Mouse (Mus musculus): ENCODE measurements around the gene Wdr45.

DNA sequence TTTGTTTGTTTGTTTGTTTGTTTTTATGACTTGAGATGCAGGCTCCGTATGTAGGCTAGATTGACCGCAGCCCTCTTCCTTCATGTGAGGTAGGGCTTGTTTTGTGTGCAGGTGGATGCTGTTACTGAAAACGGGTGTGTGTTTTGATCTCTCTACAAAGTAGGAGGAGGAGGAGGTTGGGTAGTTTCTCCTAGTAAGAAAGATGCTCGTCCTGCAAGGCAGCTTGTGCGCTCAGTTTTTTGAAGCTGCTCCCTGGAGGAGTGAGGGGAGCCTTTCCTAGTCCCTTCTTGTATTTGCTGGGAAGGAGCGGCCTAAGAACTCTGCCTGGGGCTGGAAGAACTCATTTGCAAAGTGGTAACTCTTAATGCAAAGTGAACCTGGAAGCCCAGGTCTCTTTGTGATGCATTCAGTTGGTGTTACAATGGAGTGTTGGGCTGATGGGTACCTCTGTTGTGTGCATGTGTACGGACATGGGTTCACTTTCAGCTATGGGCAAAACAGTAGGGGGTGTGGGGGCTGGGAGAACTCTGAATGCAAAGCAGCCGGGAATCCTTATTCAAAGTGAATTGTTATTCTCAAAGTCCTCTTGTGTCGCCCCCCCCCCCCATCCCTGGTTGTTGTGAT is 50.6 kb downstream of the Wdr45 start:
- TF ChIP-seq CTCF (IDR thresholded peaks at IDR 0.05; ENCODE audit: low read depth, low read length) (no peak), GATA1 (IDR thresholded peaks at IDR 0.05; ENCODE audit: borderline replicate concordance, low read length) (no peak), TAL1 (conservative IDR thresholded peaks at IDR 0.05; ENCODE audit: low read depth, low read length) (no peak), GATA2 (IDR thresholded peaks at IDR 0.05; ENCODE audit: borderline replicate concordance, low read depth, low read length) (no peak), POLR2AphosphoS5 (IDR thresholded peaks at IDR 0.05; ENCODE audit: insufficient replicate concordance, low read depth, low read length) (no peak)
